Mouse (Mus musculus) small intestine, adult 2 months (tissue): ENCODE data around the gene Sox10.

ENCODE experiments used
- CTCF ChIP-seq: fragments of 200-500 bp; IDR thresholded peaks from 2 replicates; pipeline ENCODE4 v1.5.1; 2012; ENCODE audit warnings: low read depth, mild to moderate bottlenecking, control low read depth, inconsistent platforms, low read length, moderate library complexity, mixed read lengths; ENCODE audit not compliant: insufficient replicate concordance, insufficient read length; ENCODE audit errors: extremely low read depth
- POLR2A ChIP-seq: fragments of 200-500 bp; IDR thresholded peaks from 2 replicates; pipeline ENCODE4 v1.6.1; 2012; ENCODE audit warnings: low read depth, mild to moderate bottlenecking, control low read depth, inconsistent platforms, low read length, moderate library complexity

- TF ChIP-seq POLR2A, result no peak
- TF ChIP-seq CTCF, result peak; percentile 55; the same call in 1 of the 2 replicates
Observed at GRCm38 (mm10) chr15:79128208-79128607, 36.8 kb downstream of the Sox10 start.
